Mouse (Mus musculus) lung, postnatal 25 days (tissue): Measurements from ENCODE around the gene Tnfrsf1a.

Experiments used
- DNase-seq: peaks from one replicate; pipeline ENCODE4 v3.0.0; 2022; ENCODE audit warnings: low spot score

The Tnfrsf1a gene

GRCm38 (mm10) chr6:125323547-125323946, 25.6 kb upstream of the Tnfrsf1a start:
- no peak for DNase-seq

GRCm38 (mm10) chr6:125325337-125325736, 23.8 kb upstream of the Tnfrsf1a start:
- DNase-seq: no peak

GRCm38 (mm10) chr6:125328243-125328642, 20.9 kb upstream of the Tnfrsf1a start:
- DNase-seq: peak; percentile 75

- DNase-seq: peak; percentile 95
Measured at GRCm38 (mm10) chr6:125330626-125331326, 18.4 kb upstream of the Tnfrsf1a start.

- no peak for DNase-seq
Measured at GRCm38 (mm10) chr6:125333112-125333899, 15.9 kb upstream of the Tnfrsf1a start.

- no peak for DNase-seq
Measured at GRCm38 (mm10) chr6:125334356-125334755, 14.8 kb upstream of the Tnfrsf1a start.

- no peak for DNase-seq
Measured at GRCm38 (mm10) chr6:125338791-125339660, 10.1 kb upstream of the Tnfrsf1a start.

GRCm38 (mm10) chr6:125340244-125340643, 8.9 kb upstream of the Tnfrsf1a start:
- DNase-seq: peak; percentile 58

GRCm38 (mm10) chr6:125342198-125342597, 7.0 kb upstream of the Tnfrsf1a start:
- no peak for DNase-seq

- peak; percentile 75 for DNase-seq
Measured at GRCm38 (mm10) chr6:125344084-125344483, 5.1 kb upstream of the Tnfrsf1a start.

GRCm38 (mm10) chr6:125344866-125345265, 4.3 kb upstream of the Tnfrsf1a start:
- DNase-seq: no peak

GRCm38 (mm10) chr6:125345625-125346024, 3.5 kb upstream of the Tnfrsf1a start:
- DNase-seq: no peak

GRCm38 (mm10) chr6:125346029-125346428, 3.1 kb upstream of the Tnfrsf1a start:
- DNase-seq: no peak

GRCm38 (mm10) chr6:125349575-125350230, 541 bp downstream of the Tnfrsf1a start:
- peak; percentile 79 for DNase-seq

GRCm38 (mm10) chr6:125350231-125350994, 1.3 kb downstream of the Tnfrsf1a start:
- DNase-seq: no peak

GRCm38 (mm10) chr6:125350995-125351324, 1.8 kb downstream of the Tnfrsf1a start:
- no peak for DNase-seq

GRCm38 (mm10) chr6:125351368-125352045, 2.3 kb downstream of the Tnfrsf1a start:
- DNase-seq: no peak

GRCm38 (mm10) chr6:125352046-125352384, 2.9 kb downstream of the Tnfrsf1a start:
- no peak for DNase-seq

- DNase-seq: no peak
Measured at GRCm38 (mm10) chr6:125352811-125353210, 3.6 kb downstream of the Tnfrsf1a start.

GRCm38 (mm10) chr6:125353221-125353620, 4.1 kb downstream of the Tnfrsf1a start:
- no peak for DNase-seq

GRCm38 (mm10) chr6:125353655-125354054, 4.5 kb downstream of the Tnfrsf1a start:
- no peak for DNase-seq
